Mouse (Mus musculus) left cerebral cortex, adult 2 months (tissue): ENCODE results near the gene Gtf3c4. TPM values are rescaled to one million over a fixed set of nuclear protein-coding genes. Genes with fewer than 3 reads are reported as not detected.
A peak's percentile ranks its signal among the peaks of the same experiment; 100 is the strongest.

Experiments
- DNase-seq, 2 experiments: peaks; one replicate each; pipeline ENCODE4 v3.0.0; 2021 to 2022; ENCODE audit warnings: low spot score in 2 of 2, mixed read lengths in 1 of 2; ENCODE audit errors: extremely low spot score in 1 of 2
- H3K27ac ChIP-seq: fragments of 200-600 bp; 2 replicates; pipeline ENCODE4 v1.8.1; 2022
- H3K4me3 ChIP-seq: fragments of 200-600 bp; 2 replicates; pipeline ENCODE4 v1.8.1; 2022
- CTCF ChIP-seq: fragments of 200-600 bp; IDR thresholded peaks from 2 replicates; pipeline ENCODE4 v1.8.1; 2022; ENCODE audit warnings: antibody characterized with exemption, mild to moderate bottlenecking, moderate library complexity
- intact Hi-C: fragments of 180-260 bp; cut with DNase I; formaldehyde crosslinking; loops from one replicate; pipeline ENCODE4 v1.15.1; 2025
- long read RNA-seq, 2 experiments: library from polyadenylated mRNA; stranded (forward); transcript quantifications; one replicate each; pipeline ENCODE4 v2.0.0; 2021; ENCODE audit warnings: borderline mapping rate in 2 of 2
- total RNA-seq, 2 experiments: library from RNA; stranded (reverse); gene quantifications; 2 replicates each; pipeline ENCODE4 v1.2.3; 2021

Gene Gtf3c4
- total RNA-seq = 10 to 100 TPM; 35.0 to 35.7 TPM
- long read RNA-seq, experiment 1, full-length matches to known transcripts = 56 of 65 reads
- long read RNA-seq, experiment 1, partial matches to known transcripts = 3 of 65 reads
- long read RNA-seq, experiment 1, other reads (novel, unspliced or antisense) = 6 of 65 reads
- long read RNA-seq, experiment 2, full-length matches to known transcripts = 29 of 46 reads
- long read RNA-seq, experiment 2, partial matches to known transcripts = 6 of 46 reads
- long read RNA-seq, experiment 2, other reads (novel, unspliced or antisense) = 11 of 46 reads

GRCm38 (mm10) chr2:28840222-28840951, at the start of gene Gtf3c4, which contains the start of gene Ddx31:
Gene Gtf3c4, minus strand, starts transcription at chr2:28840360.
Gene Ddx31, plus strand, starts transcription at chr2:28840406.
- DNase-seq = peak; percentile 94 to 97
- Histone ChIP-seq H3K4me3 (peak within 1 kb of the TSS; percentile 89), H3K27ac (peak within 1 kb of the TSS; percentile 89)
- intact Hi-C loops = loop anchor here (2.0 to 5.0 kb wide), 2 partner anchors 84 to 287 kb away; no protein-coding TSS in a partner anchor
- no peak for TF ChIP-seq CTCF

DNA sequence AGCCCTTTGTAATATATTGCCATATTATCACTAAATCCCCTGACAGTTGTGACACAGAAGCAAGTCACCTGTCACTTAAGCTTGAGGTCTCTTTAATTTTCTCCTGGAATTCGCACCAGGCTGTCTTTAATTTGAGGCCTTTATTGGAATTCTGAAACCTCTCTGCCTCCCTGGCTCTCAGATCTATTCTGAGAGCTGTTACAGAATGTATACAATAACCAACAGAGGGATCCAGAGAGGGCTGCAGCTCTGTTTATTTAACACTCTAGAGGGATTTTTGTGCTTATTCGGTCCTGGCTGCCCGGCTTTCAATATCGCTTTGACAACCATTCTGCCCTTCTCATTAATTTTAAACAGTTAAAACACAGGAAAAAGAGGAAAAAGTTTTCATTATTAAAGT, 44.8 kb upstream of the Gtf3c4 start:
- Histone ChIP-seq H3K4me3 (no peak overlapping the region), H3K27ac (no peak overlapping the region)
- no peak for DNase-seq
- intact Hi-C loops = no loop called here
- no peak for TF ChIP-seq CTCF

GRCm38 (mm10) chr2:28882826-28883485, 42.8 kb upstream of the Gtf3c4 start:
- intact Hi-C loops = no loop called here
- H3K4me3 ChIP-seq = no peak overlapping the region
- no peak for DNase-seq
- H3K27ac ChIP-seq = no peak overlapping the region
- no peak for TF ChIP-seq CTCF

DNA sequence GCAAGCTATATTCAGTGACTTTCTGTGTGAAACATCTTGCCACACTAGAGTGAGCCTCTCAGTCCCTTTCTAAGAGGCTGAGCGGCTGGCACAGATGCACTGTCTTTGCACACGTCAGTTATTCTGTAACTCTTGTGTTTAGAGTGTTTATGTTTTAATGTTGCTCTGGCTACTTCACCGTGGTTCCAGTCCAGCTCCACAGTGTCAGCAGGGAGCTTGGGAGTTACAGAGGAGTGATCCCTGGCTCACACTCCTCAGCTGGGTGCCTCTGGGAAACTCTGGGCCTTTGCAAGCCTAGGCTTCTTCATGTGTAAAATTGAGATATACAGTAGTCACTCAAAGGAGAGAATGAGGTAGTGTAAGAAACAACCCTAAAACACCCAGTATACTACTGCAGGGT, 41.9 kb upstream of the Gtf3c4 start:
- no peak for TF ChIP-seq CTCF
- H3K27ac ChIP-seq = no peak overlapping the region
- no peak for DNase-seq
- intact Hi-C loops = no loop called here
- H3K4me3 ChIP-seq = no peak overlapping the region

GRCm38 (mm10) chr2:28881275-28881674, 41.1 kb upstream of the Gtf3c4 start:
- no peak overlapping the region for H3K4me3 ChIP-seq
- intact Hi-C loops = no loop called here
- H3K27ac ChIP-seq = no peak overlapping the region
- no peak for DNase-seq
- no peak for TF ChIP-seq CTCF

- no peak for TF ChIP-seq CTCF
- H3K4me3 ChIP-seq = no peak overlapping the region
- intact Hi-C loops = no loop called here
- no peak for DNase-seq
- H3K27ac ChIP-seq = no peak overlapping the region
Observed at GRCm38 (mm10) chr2:28875554-28875953, 35.4 kb upstream of the Gtf3c4 start.

DNA sequence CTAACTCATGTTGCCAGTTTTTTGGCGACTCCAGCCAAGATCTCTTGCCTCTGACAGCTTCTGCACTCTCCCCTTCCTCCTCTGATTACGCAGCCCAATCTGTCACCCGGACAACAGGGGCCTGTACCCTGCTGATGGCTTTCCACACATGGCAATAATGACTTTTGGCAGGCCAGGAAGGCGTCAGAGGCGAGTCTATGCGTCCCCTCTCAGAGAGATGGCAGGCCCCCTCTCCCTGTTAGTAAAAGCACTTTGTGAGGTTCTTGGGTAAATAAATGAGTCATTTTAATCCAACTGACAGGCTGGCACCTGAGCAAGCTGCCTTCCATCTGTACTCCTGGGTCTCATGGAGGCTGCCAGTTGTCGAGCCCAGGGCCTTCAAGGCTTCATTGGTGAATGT, 27.3 kb upstream of the Gtf3c4 start:
- intact Hi-C loops = no loop called here
- TF ChIP-seq CTCF = no peak
- no peak for DNase-seq
- Histone ChIP-seq H3K27ac (no peak overlapping the region), H3K4me3 (no peak overlapping the region)

GRCm38 (mm10) chr2:28863857-28864256, 23.7 kb upstream of the Gtf3c4 start:
- H3K4me3 ChIP-seq = no peak overlapping the region
- no peak for DNase-seq
- peak; percentile 1; the same call in 1 of the 2 replicates for TF ChIP-seq CTCF
- no peak overlapping the region for H3K27ac ChIP-seq
- intact Hi-C loops = no loop called here

DNA sequence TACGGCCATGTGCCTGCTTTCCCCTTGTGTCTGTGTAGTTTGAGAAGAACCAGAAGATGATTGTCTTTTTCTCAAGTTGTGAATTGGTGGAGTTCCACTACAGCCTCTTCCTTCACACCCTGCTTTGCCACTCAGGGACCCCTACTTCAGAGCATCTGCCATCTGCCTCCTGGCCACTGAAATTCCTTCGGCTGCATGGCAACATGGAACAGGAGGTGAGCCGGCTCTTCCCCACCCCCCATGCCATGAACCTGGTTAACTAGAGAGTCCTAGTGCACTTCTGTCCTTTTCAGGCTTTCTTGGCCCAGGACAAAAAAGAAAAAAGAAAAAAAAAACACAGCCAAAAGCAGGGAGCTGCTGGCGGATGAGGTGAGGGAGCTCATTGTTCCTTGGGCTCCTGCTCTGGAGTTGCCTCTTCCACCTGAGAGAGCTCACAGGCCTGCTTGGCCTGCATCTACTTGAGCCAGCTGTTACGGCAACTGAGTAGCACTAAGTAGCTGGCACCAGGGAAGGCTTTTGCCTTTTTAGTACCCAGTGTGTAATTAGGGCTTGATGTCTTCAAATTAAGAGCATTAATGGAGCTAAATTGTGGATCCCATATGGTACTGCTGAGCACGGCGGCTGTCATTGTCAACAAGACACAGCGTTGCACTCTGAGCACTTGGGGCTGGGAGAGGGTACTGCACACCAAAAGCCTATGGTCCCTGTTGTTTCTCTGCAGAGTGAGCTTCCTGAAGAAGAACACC, 20.7 kb upstream of the Gtf3c4 start:
- Histone ChIP-seq H3K27ac (no peak overlapping the region), H3K4me3 (no peak overlapping the region)
- no peak for DNase-seq
- intact Hi-C loops = no loop called here
- no peak for TF ChIP-seq CTCF

DNA sequence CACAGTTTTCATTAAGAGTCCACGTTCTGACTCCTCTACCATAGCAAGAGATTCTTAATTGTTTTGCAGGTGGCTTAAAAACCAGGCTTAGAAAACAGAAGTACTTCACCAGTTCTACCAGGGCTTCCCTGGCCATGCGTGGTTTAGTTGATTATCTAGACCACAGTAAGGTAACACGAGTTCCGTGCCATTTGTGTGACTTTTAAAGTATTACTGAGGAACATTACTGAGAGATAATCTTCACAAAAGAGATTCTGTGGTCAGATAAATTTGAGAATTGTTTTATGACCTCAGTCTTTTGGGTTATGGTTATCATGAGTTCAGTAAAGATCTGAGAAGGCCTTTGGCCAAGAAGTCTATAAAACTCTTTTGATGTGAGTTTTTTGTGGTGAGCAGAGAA, 19.1 kb upstream of the Gtf3c4 start:
- intact Hi-C loops = no loop called here
- no peak for DNase-seq
- H3K27ac ChIP-seq = no peak overlapping the region
- TF ChIP-seq CTCF = no peak
- no peak overlapping the region for H3K4me3 ChIP-seq

- intact Hi-C loops = no loop called here
Observed at GRCm38 (mm10) chr2:28855773-28856172, 15.6 kb upstream of the Gtf3c4 start.

More at GRCm38 (mm10) chr2:28855773-28856172, 15.6 kb upstream of the Gtf3c4 start:
- no peak for DNase-seq
- TF ChIP-seq CTCF = no peak; the same call in 1 of the 2 replicates
- no peak overlapping the region for H3K4me3 ChIP-seq
- H3K27ac ChIP-seq = no peak overlapping the region
